Mouse (Mus musculus) right cerebral cortex, postnatal 10 days (tissue): ENCODE data around the gene Gm42417.

Experiments used
- DNase-seq, 2 experiments: peaks; one replicate each; pipeline ENCODE4 v3.0.0; 2021; ENCODE audit warnings: low spot score in 2 of 2

Gm42417 gene

DNA sequence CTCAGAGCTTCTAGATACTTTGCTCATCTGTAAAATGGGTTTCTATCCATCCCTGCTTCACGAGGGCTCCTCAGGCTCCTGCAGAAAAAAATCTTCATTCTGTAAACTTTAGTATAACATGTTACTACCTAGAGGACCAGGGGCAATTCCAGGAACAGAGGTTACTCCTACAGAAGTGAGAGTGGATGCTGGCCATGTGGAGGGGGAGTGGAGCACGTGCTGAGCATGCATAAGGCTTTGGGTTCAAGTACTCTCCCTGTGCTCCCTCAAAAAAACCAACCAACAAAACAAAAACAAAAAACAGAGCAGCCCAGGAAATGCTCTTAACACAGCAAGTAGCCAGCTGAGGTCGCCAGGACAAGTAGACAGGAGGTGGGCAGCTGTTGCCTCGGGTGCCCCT lies 24.4 kb upstream of the Gm42417 start:
- no peak for DNase-seq

DNA sequence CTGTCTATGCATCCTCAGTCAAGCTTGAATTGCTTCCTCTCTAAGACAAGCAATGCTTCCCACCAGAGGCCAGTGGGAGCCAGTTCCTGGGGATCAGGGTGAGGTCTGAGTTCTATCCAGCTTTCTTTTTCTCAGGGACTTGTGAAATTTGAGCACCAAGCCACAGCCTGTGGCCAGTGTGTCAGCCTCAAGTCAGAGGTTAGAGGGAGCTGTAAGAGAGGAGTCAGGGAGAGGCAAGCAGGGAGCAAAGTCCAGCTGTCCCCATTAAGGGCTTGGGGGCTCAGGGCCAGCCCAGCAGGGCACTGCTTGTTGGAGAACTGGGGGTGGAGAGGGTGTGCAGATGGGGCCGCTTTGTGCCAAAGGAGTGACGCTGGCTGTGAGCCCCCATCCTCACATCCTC lies 24.0 kb upstream of the Gm42417 start:
- DNase-seq: no peak

- DNase-seq: no peak
These were observed 23.2 kb upstream of the Gm42417 start for GRCm38 (mm10) chr1:36562388-36562787.

DNA sequence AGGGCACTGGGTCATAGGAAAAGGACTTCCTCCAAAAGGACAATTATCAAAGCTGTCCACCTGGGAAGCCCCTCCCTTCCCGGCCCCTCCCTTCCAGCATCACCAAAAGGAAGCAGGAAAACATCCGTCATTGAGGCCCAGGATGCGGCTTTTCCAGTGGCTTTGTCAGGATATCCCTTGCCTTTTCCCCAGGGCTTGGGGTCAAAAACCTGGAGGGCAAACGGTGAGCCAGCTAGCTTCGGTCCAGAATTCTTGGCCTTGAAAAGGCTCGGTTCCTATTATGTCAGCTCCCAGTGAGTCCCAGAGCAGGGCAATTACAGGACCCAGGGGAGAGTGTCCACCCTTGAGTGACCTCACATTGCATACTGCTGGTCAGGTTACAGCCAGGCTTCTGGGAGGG lies 21.7 kb upstream of the Gm42417 start:
- no peak for DNase-seq

DNA sequence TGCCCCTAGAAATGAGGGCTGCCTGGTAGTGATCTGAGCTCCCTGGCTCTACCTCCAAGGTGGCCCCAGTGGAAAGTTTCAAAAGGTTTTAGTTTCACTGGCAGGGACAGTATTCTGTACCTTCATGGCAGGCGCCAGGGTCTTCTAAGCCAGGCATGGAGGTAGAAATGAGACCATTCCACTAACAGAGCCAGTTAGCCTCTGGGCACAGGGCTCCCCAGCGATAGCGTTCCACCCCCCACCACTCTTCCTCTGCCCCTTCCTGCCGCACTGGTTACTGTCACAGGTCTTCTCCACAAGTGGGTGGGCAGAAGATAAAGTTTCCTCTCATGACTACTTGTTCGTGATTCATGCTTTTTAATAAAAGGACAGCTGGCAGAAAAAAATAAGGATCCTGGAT lies 20.7 kb upstream of the Gm42417 start:
- DNase-seq: no peak

DNA sequence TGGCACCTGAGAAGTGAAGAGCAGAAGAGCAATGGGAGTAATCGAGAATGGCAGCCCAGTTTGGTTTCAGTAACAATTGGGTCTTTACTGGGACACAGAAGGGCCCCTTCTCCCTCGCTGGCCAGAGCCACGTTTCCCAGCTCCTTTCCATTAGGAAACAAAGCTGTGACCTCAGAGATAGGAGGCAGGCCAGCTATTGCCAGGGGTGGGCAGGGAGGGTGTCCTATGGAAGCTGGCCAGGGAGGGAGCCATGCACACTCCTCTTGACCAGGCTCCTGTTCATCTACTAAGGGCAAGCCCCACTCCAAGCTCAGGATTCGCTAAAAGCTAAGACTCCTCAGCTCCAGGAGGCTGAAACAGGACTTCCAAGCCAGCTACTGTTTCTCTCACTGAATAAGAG lies 20.0 kb upstream of the Gm42417 start:
- DNase-seq: no peak

GRCm38 (mm10) chr1:36558031-36558993 lies 19.1 kb upstream of the Gm42417 start, which contains the start of gene Sema4c:
Gene Sema4c (minus strand): TSS chr1:36558349.
- peak; percentile 85 to 87 for DNase-seq

DNA sequence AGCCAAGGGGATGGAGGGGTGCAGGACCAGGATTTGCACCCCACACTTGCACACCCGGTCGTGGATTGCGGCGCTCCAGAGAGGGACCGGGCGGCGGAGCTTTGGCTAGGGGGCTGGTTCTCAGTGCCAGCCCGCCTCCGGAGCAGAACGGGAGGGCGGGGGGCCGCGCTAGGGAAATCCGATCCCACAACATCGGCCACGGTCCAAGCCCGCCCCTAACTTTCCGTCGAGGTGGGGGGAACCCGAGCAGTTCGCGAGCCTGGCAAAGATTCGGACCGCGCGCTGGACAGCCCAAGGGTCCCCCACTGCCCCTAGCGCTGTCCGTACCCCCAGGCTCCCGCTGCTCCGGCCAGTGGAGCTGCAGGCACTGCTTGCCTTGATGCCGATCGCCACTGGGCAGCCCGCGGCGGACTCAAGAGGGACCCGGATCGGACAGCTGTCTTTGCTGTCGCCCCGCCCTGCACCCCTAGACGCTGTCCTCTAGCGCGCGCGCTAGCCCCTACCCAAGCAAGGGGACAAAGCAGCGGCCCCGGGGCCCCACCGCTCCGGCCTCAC lies 18.3 kb upstream of the Gm42417 start:
- DNase-seq: peak; percentile 86 to 87

- peak; percentile 94 to 96 for DNase-seq
These were observed 17.6 kb upstream of the Gm42417 start for GRCm38 (mm10) chr1:36556553-36557456.

GRCm38 (mm10) chr1:36555798-36556395 lies 16.7 kb upstream of the Gm42417 start:
- DNase-seq: peak in 1 of 2 experiments; percentile 61

DNA sequence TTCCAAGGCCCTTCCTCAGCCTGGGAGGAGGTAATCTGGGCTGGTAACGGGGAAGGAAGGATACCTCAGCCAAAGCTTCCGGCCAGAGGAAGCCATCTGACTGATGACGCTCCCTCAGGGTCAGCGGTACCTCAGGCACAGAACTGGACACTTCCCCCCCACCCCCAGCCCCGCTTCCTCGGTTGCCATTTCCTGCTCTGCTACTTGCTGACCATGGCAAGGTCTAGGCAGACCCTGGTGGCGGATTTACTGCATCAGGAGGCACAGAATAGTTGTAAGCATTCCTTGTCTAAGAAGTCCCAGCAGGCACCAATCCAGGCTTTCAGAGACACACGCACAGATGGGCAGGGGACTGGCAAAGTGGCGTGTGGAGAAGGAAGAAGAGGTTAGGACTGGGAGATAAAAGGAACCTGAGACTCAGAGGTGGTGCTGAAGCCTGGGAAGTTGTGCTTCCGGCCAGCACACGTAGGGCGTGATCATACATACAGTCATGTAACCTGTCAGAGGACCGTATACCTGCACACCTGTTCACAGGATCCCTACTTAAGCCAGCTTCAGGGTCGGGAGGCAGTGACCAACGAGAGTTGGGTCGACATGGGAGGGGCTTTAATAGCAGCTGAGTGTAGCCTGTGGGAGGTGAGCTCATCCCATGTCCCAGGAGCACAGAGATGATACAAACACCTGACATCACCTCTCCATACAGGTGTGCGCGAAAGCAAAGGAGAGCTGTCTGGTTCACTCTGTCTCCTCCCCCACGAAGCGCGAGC lies 15.6 kb upstream of the Gm42417 start:
- no peak for DNase-seq

DNA sequence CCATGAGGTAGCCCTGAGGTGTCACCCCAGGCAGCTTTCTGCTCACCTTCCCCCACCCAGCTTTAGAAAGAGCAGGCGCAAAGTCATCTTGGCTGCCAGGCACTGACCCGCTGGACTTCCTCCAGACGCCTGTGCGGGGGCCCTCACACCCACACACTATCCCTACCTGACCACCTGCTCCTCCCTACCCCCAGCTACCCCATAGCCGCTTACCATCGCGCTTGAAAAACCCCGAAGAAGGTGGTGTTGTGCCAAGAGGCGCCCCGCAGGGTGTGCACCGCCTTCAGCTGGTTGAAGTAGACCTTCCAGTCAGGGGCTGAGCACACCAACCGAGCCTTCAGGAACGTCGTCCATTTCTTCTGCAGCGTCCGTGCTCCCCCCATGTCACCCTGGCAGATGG lies 13.3 kb upstream of the Gm42417 start:
- DNase-seq: no peak

DNA sequence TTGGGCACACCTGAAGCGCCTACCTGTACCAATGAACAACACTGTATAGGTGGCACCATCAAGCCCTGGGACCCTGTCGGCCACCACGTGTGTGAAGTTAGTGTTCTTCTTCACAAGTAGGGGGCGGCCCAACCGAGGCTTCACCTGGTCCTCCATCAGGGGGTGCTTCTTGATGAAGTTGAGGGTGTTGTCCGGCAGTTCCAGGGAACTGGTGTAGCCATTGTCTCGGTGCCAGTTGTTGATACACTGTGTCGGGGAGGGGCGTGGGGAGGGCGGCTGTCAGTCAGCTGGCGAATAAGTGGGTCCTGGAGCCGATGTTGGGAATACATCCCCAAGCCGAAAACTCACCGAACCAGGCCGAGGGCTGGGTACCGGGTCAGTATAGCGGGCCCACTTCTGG lies 12.7 kb upstream of the Gm42417 start:
- DNase-seq: no peak

DNA sequence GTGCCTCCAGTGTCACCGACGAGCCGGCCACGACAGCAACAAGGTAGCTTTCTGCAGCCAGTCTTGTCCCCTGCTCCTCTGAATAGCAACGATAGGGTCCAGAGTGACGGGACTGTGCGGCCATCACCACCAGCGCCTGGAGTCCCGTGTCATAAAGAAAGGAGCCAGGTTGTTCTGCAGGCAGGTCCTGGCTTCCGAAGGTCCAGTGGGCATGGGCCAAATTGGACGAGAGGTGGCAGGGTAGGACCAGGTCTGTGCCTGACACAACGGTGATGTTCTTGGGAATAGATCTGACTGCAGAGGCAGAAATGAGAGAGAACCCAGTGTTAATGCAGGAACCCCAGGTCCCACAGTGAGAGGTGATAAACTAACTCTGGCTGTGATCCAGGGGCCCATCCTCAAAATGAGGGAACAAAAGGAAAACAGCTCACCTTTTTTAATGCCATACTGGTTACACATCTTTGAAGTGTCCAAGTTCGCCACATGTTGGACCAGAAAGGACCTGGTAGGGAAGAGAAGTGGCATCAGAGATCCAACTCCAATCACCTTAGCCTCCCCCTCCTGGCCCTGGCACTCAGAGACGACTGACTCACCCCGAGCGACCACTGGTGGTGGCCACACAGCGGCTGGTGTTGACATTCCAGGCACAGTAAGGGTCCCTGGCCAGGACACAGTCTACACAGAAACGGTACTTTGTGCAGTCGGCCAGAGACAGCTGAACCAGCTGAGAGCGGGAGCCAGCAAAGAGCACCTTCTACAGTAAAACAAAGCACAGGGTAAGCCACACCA lies 11.0 kb upstream of the Gm42417 start:
- no peak for DNase-seq

- no peak for DNase-seq
These were observed 10.3 kb upstream of the Gm42417 start for GRCm38 (mm10) chr1:36549491-36549890.

- no peak for DNase-seq
These were observed 9.5 kb upstream of the Gm42417 start for GRCm38 (mm10) chr1:36548771-36549170.

DNA sequence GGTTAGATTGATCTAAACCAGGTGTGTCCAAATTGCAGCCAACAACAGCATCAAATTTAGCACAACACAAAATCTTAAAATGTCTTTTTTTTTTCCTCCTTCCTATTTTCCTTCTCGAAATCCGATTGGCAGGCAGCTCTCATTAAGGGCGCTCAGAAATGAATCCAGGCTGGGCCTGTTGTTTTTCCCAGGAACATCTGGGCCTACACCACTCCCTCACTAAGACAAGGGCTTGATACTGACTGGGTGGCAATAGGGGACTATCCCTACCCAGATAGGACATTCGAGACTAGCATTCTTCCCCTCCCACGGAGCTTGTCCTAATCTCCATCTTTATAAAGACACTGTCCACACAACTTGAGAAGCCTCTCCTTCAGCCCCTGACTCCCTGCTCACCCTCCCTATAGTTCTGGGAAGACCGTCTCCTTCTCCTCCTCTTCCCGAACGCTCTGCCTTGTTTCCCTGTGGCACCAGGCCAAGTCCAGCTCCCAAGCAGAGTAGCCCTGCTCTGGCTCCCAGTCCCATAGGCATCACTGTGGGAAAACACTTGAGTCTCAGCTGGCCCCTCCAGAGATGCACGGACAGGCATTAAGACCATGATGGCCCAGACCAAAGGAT lies 8.9 kb upstream of the Gm42417 start:
- DNase-seq: peak in 1 of 2 experiments; percentile 75

DNA sequence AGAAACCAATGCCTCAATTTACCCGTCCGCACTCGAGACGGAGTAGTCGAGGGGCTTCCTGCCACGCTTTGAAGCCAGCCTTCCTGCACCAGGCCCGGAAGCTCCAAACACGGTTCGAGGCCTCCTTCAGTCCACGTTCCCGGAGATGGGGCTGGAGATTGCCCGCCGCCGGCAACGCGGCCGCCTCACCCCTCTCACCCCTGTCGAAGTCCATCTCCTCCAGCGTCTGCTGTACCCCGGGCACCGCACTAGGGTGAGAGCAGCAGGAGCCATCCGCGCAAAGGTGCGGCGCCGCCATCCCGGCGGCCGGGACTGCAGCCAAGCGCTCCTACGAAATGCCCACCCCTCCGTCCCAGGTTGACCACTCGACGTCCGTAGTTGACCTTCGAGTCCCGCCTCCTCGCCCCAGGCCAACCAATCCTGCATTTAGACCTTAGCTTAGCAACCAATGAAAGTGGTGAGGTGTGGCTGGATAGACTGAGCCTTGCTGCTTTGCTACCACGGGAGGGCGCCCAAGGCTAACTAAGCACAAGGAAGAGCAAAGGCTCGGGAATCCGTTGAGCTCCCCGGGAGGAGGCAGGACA lies 7.8 kb upstream of the Gm42417 start, which contains the start of gene Ankrd39:
TSS of gene Ankrd39 (minus strand) at position 558 of the 584 bp plus-strand sequence.
- DNase-seq: peak; percentile 99
